Mouse (Mus musculus) cerebellum, adult 18-20 months (tissue): ENCODE results near the gene Stat5a.

Experiments
- DNase-seq, 2 experiments: peaks; one replicate each; pipeline ENCODE4 v3.0.0; 2021

Stat5a gene

GRCm38 (mm10) chr11:100858935-100859578 is at the start of gene Stat5a:
Stat5a (plus strand) TSS chr11:100859351.
- DNase-seq, result peak; percentile 37 to 50

- DNase-seq, result no peak
These were observed 48.6 kb upstream of the Stat5a start for GRCm38 (mm10) chr11:100810516-100810915.

GRCm38 (mm10) chr11:100811132-100811531 is 48.0 kb upstream of the Stat5a start:
- DNase-seq, result no peak

- peak; percentile 54 to 57 for DNase-seq
These were observed 44.7 kb upstream of the Stat5a start for GRCm38 (mm10) chr11:100814498-100814897.

- no peak for DNase-seq
These were observed 42.8 kb upstream of the Stat5a start for GRCm38 (mm10) chr11:100816342-100816741.

GRCm38 (mm10) chr11:100816801-100817200 is 42.4 kb upstream of the Stat5a start:
- DNase-seq, result peak; percentile 71 to 77

- DNase-seq, result peak; percentile 81 to 87
These were observed 41.8 kb upstream of the Stat5a start for GRCm38 (mm10) chr11:100817311-100817710.

GRCm38 (mm10) chr11:100818359-100819012 is 40.7 kb upstream of the Stat5a start:
- peak in 1 of 2 experiments; percentile 22 for DNase-seq

GRCm38 (mm10) chr11:100819048-100819447 is 40.1 kb upstream of the Stat5a start:
- DNase-seq, result peak in 1 of 2 experiments; percentile 26

- no peak for DNase-seq
These were observed 39.5 kb upstream of the Stat5a start for GRCm38 (mm10) chr11:100819626-100820025.

GRCm38 (mm10) chr11:100820047-100820446 is 39.1 kb upstream of the Stat5a start:
- DNase-seq, result no peak

GRCm38 (mm10) chr11:100821605-100822220 is 37.4 kb upstream of the Stat5a start:
- peak in 1 of 2 experiments; percentile 27 for DNase-seq

- peak; percentile 42 to 50 for DNase-seq
These were observed 36.8 kb upstream of the Stat5a start for GRCm38 (mm10) chr11:100822365-100822764.

- DNase-seq, result no peak
These were observed 35.4 kb upstream of the Stat5a start for GRCm38 (mm10) chr11:100823543-100824313.

GRCm38 (mm10) chr11:100824496-100824895 is 34.7 kb upstream of the Stat5a start:
- no peak for DNase-seq

GRCm38 (mm10) chr11:100825451-100825850 is 33.7 kb upstream of the Stat5a start:
- no peak for DNase-seq

- no peak for DNase-seq
These were observed 32.8 kb upstream of the Stat5a start for GRCm38 (mm10) chr11:100826161-100826866.

GRCm38 (mm10) chr11:100828676-100829151 is 30.4 kb upstream of the Stat5a start:
- DNase-seq, result peak; percentile 54 to 60

- DNase-seq, result no peak
These were observed 29.5 kb upstream of the Stat5a start for GRCm38 (mm10) chr11:100829691-100830090.

GRCm38 (mm10) chr11:100831396-100831795 is 27.8 kb upstream of the Stat5a start:
- no peak for DNase-seq

GRCm38 (mm10) chr11:100833466-100833865 is 25.7 kb upstream of the Stat5a start:
- DNase-seq, result peak in 1 of 2 experiments; percentile 50
